Mouse (Mus musculus) lung, adult 18-20 months (tissue): Measurements from ENCODE around the gene Prr5.

Experiments used
- DNase-seq, 2 experiments: peaks; one replicate each; pipeline ENCODE4 v3.0.0; 2022; ENCODE audit warnings: mixed read lengths in 2 of 2

Gene Prr5

GRCm38 (mm10) chr15:84668938-84669747 is at the start of gene Prr5:
Gene Prr5, plus strand, starts transcription at chr15:84669620.
- no peak for DNase-seq

GRCm38 (mm10) chr15:84620028-84620427 is 49.4 kb upstream of the Prr5 start:
- DNase-seq: no peak

- no peak for DNase-seq
These were observed 47.5 kb upstream of the Prr5 start for GRCm38 (mm10) chr15:84621722-84622428.

DNA sequence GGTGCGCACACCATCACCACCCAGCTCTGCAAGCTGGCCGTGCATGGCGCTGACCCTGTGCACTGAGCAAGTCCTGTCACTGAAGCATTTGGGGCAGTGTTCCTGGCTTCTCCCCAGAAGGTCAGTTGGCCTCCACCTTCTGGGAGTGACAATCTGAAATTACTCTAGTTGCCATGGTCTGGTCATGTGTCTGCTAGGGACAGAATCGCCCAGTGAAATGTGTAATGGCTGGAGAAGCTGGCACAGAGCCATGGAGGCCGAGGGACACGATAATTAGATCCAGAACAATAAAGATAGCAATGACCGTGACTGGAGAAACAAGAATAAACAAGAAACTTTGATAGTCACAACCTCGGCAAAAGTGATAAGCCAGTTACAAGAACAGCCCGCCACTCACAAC is 44.5 kb upstream of the Prr5 start:
- no peak for DNase-seq

- DNase-seq: peak in 1 of 2 experiments; percentile 34
These were observed 43.6 kb upstream of the Prr5 start for GRCm38 (mm10) chr15:84625712-84626414.

DNA sequence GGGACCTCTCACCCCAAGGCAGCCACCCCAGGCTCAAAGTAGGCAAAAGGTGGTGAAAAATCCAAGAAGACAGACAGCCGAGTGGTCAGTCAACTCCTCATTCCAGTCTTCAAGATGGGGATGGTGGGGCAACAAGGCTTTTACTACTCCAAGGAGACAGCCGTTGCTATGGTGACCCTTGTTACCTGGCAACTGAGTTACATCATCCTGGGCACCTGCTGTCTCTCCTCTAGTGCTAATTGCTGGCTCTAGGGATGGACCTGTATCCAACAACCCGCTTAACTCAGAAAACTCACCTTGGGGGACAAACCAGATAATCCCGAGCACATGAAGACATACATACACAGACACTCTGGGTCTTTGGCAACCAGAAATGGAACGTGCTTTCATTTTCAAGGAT is 42.1 kb upstream of the Prr5 start:
- no peak for DNase-seq

- no peak for DNase-seq
These were observed 39.7 kb upstream of the Prr5 start for GRCm38 (mm10) chr15:84629680-84630079.

GRCm38 (mm10) chr15:84631560-84631959 is 37.9 kb upstream of the Prr5 start:
- DNase-seq: peak; percentile 58 to 64

DNA sequence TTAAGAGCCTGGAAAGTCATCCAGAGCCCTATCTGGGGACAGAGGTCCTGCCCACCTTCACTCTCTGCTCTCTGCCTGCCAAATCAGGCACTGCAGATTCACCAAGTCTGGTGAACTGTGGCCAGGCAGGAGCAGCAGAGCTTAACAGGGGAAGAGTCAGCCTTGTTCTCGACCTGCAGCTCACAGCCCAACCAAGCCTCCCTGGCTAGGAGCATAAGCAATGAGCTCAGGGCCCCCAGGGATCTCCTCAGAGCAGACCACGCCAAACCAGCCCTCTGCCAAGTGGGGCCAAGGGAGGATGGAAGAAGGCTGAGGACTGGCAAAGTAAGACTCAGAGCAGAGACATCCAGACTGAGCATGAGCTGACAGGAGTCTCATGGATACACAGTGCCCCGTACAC is 35.1 kb upstream of the Prr5 start:
- no peak for DNase-seq

DNA sequence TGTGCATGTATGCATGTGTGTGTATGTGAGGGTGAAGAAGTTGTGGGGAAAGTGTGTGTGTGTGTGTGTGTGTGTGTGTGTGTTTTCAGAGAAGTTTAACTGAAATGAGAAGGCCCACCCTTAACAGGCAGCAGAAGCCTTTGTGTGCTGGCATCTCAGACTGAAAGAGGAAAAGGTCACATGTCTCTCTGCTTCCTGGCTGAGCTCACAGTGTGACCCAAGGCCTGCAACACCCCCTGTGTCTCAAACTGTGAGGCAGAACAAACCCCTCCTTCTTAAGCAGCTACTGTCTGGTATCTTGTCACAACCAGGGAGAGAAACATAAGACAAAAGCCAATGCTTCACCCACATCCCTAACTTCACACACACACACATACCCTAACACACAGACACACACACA is 31.0 kb upstream of the Prr5 start:
- peak in 1 of 2 experiments; percentile 31 for DNase-seq

- DNase-seq: no peak
These were observed 30.4 kb upstream of the Prr5 start for GRCm38 (mm10) chr15:84639072-84639450.

GRCm38 (mm10) chr15:84639451-84640136 is 29.8 kb upstream of the Prr5 start:
- DNase-seq: peak; percentile 43 to 56

DNA sequence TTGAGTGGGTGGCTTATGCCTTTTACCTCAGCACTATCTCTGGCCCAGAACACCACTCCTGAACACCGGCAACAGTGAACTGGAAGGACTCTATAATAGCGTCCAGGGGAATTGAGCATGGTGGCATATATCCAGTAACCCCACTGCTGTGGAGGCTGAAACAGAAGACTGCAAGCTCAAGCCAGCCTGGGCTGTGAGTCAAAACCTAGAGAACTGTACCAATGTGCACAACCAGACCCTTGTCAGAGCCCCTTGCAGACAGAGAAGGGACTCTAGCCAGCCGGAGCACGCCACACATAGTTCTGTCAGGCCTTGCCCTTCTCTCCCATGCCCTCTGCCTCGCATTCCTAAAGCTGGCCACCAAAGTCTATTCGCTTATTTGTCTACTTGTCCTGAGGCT is 28.7 kb upstream of the Prr5 start:
- no peak for DNase-seq

- no peak for DNase-seq
These were observed 28.3 kb upstream of the Prr5 start for GRCm38 (mm10) chr15:84641127-84641526.

DNA sequence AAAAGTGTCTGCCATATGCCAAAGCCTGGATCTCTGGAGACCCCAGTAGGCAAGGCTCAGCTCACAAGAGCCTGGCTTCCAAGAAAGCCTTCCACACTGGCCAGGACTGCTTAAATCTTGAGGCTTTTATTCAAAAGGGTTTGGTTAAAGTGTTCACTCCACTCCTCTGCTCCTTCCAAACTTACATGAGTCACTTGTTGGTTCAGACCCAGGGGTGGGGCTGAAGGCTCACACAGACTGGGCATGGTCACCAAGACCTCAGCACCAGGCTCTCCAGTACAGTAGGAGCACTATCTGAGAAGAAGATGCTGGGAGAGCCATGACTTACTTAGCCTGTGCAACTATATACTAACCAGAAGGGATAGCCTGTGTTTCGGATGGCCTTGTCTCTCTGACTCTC is 27.5 kb upstream of the Prr5 start:
- DNase-seq: peak; percentile 9 to 24

DNA sequence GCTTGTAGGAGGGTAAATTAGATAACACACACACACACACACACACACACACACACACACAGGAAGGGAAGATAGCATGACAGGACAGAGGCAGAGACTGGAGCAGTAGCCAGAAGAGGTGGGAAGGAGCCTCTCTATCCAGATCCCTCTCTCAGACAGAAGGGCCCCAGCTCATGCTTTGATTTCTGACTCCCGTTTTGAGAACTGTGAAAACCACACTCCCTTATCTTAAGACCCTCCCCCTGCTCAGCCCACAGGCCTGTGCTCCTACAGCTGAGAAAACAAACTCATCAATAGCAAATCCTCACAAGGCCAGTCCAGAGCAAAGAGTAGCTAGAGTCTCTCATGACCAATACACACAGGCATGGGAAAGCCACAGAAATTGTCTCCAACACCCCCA is 26.2 kb upstream of the Prr5 start:
- no peak for DNase-seq

DNA sequence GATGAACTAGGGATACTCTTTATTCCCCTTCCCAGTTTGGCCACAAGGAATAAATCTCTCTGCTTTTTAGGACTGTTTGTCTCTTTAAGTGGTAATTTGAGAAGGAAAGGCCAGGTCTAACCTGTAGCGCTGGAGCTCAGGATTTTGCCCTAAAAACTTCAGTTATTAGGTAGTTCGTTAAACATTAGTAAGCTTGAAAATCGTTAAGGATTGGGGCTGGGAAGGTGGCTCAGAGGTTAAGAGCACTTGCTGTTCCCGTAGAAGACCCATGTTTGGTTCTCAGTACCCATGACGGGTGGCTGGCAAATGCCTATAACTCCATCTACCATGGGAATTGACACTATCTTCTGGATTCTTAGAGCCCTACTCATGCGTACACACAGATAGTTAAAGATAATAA is 17.9 kb upstream of the Prr5 start:
- DNase-seq: no peak

- DNase-seq: no peak
These were observed 16.3 kb upstream of the Prr5 start for GRCm38 (mm10) chr15:84653151-84653550.

GRCm38 (mm10) chr15:84653979-84654966 is 15.1 kb upstream of the Prr5 start:
- DNase-seq: peak; percentile 71 to 83

DNA sequence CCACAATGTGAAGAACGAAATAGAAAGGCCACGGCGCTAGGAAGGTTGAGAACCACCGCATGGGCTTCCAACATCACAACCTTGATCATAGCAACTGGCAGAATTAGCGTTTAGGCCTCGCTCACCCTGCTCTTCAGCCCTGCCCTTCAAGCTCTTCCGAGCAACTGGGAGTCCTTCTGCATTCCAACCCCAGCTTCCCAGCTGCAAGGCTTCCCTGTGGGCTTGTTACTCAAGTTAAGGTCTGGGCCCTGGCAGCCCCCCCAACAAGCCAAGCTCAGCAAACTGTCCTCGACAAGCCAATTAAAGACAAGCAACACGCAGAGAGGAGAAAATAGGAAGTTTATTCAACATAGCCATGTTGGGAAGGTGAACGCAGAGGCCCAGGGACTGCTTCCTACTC is 14.4 kb upstream of the Prr5 start:
- DNase-seq: no peak

DNA sequence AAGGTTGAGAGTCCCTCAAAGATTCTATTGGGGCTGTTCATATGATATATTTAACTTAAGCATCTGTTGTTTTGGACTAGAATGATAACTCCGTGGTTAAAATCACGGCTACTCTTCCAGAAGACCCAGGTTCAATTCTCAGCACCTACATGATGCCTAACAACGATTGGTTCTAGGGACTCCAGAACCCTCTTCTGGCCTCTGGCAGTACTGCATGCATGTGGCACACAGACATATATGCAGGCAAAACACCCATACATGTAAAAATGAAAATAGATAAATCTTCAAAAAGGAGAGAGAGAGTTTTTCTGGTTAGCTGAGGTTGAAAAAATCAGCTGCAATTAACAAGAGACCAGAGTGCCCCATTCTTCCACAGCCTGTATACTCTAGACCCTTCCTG is 12.7 kb upstream of the Prr5 start:
- DNase-seq: no peak
